Mouse (Mus musculus) small intestine, adult 2 months (tissue): ENCODE results near the gene Cnnm4.

Experiments used
- CTCF ChIP-seq: fragments of 200-500 bp; IDR thresholded peaks from 2 replicates; pipeline ENCODE4 v1.5.1; 2012; ENCODE audit warnings: low read depth, mild to moderate bottlenecking, control low read depth, inconsistent platforms, low read length, moderate library complexity, mixed read lengths; ENCODE audit not compliant: insufficient replicate concordance, insufficient read length; ENCODE audit errors: extremely low read depth
- POLR2A ChIP-seq: fragments of 200-500 bp; IDR thresholded peaks from 2 replicates; pipeline ENCODE4 v1.6.1; 2012; ENCODE audit warnings: low read depth, mild to moderate bottlenecking, control low read depth, inconsistent platforms, low read length, moderate library complexity

DNA sequence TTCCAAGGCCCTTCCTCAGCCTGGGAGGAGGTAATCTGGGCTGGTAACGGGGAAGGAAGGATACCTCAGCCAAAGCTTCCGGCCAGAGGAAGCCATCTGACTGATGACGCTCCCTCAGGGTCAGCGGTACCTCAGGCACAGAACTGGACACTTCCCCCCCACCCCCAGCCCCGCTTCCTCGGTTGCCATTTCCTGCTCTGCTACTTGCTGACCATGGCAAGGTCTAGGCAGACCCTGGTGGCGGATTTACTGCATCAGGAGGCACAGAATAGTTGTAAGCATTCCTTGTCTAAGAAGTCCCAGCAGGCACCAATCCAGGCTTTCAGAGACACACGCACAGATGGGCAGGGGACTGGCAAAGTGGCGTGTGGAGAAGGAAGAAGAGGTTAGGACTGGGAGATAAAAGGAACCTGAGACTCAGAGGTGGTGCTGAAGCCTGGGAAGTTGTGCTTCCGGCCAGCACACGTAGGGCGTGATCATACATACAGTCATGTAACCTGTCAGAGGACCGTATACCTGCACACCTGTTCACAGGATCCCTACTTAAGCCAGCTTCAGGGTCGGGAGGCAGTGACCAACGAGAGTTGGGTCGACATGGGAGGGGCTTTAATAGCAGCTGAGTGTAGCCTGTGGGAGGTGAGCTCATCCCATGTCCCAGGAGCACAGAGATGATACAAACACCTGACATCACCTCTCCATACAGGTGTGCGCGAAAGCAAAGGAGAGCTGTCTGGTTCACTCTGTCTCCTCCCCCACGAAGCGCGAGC lies 83.4 kb downstream of the Cnnm4 start:
- TF ChIP-seq POLR2A (no peak), CTCF (no peak)
